Mouse (Mus musculus): ENCODE data around the gene Grm8. TPM values are rescaled to one million over a fixed set of nuclear protein-coding genes. Genes with fewer than 3 reads are reported as not detected.

Gene Grm8
- polyA plus RNA-seq, 1 experiment from 2014 or later = 12.1 TPM

- 62% methylated on average over 2 of the region's 2 CpGs for WGBS
- Histone ChIP-seq H3K36me3 (ENCODE audit: control insufficient read depth, insufficient read depth, low read length) (no peaks in the 10 kb centered on the region), H3K9ac (replicated peaks; ENCODE audit: low read length) (no peak overlapping the region), H3K27me3 (ENCODE audit: control insufficient read depth, insufficient read depth, low read length) (no peaks in the 10 kb centered on the region), H3K9me3 (ENCODE audit: control insufficient read depth, low read length) (no peaks in the 10 kb centered on the region), H3K27ac (replicated peaks; ENCODE audit: low read depth, low read length) (no peak overlapping the region), H3K4me3 (replicated peaks; ENCODE audit: low read depth, low read length) (no peak overlapping the region), H3K4me2 (ENCODE audit: low read length) (no peak overlapping the region), H3K4me1 (ENCODE audit: control insufficient read depth, insufficient read depth, low read length) (no peaks in the 10 kb centered on the region)
- ATAC-seq (ENCODE audit: low FRiP score, low TSS enrichment) = no peak
- DNase-seq = no peak
Measured at GRCm38 (mm10) chr6:27580485-27580884, 554.5 kb downstream of the Grm8 start.

- Histone ChIP-seq H3K4me1 (ENCODE audit: control insufficient read depth, insufficient read depth, low read length) (no peaks in the 10 kb centered on the region), H3K27ac (replicated peaks; ENCODE audit: low read depth, low read length) (no peak overlapping the region), H3K4me2 (ENCODE audit: low read length) (no peak overlapping the region), H3K36me3 (ENCODE audit: control insufficient read depth, insufficient read depth, low read length) (no peaks in the 10 kb centered on the region), H3K27me3 (ENCODE audit: control insufficient read depth, insufficient read depth, low read length) (no peaks in the 10 kb centered on the region), H3K4me3 (replicated peaks; ENCODE audit: low read depth, low read length) (no peak overlapping the region), H3K9me3 (ENCODE audit: control insufficient read depth, low read length) (no peaks in the 10 kb centered on the region), H3K9ac (replicated peaks; ENCODE audit: low read length) (no peak overlapping the region)
- DNase-seq (peak; percentile 5), ATAC-seq (ENCODE audit: low FRiP score, low TSS enrichment) (no peak)
- 79% methylated on average over 6 of the region's 6 CpGs for WGBS
Measured at GRCm38 (mm10) chr6:27545516-27545915, 589.5 kb downstream of the Grm8 start.

DNA sequence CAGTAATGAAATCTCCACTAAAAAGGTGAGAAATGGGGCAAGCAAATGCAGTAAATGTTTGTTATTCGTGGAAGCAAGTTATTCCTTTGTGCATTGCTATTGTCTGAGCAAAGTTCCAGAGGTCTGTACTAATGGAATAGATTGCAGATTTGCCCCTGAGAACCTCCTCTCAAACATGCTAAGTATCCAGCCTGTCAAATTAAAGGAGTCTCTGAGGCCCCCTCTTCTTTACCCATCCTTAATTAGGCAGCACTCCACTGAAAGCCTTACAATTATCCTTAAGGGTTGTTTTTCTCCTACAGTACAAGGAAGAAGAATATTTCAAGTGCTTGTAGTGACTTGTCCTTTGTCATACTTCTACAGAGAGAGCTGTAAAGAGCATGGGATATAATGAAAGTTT is 617.4 kb downstream of the Grm8 start:
- WGBS = 70% methylated on average over 1 of the region's 1 CpGs
- H3K36me3 ChIP-seq (ENCODE audit: control insufficient read depth, insufficient read depth, low read length) = no peaks in the 10 kb centered on the region

DNA sequence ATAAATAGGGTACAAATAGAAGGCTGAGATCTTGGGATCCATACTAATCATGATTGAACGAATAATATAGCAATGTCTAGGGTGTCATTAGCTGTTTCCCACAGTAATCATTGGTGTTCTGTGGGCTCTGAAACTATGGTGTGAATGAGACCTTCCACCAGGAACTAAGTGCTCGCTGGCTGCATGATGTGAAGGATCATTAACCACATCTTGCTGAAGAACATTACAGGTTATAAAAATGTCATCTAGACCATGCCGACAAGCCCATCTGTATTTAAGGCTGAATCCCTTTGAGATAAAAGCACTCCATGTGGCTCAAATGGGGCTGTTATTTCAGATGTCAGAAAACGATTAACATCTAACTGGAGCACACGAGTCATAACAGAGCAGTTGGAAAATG is 674.0 kb downstream of the Grm8 start:
- no peaks in the 10 kb centered on the region for H3K9me3 ChIP-seq (ENCODE audit: control insufficient read depth, low read length)
- ATAC-seq (ENCODE audit: low FRiP score, low TSS enrichment) (no peak), DNase-seq (no peak)
- WGBS = 82% methylated on average over 5 of the region's 5 CpGs
- no peaks in the 10 kb centered on the region for H3K4me1 ChIP-seq (ENCODE audit: control insufficient read depth, insufficient read depth, low read length)
- no peak overlapping the region for H3K4me2 ChIP-seq (ENCODE audit: low read length)
- no peak overlapping the region for H3K4me3 ChIP-seq (replicated peaks; ENCODE audit: low read depth, low read length)
- H3K27me3 ChIP-seq (ENCODE audit: control insufficient read depth, insufficient read depth, low read length) = no peaks in the 10 kb centered on the region
- no peak overlapping the region for H3K9ac ChIP-seq (replicated peaks; ENCODE audit: low read length)
- H3K27ac ChIP-seq (replicated peaks; ENCODE audit: low read depth, low read length) = no peak overlapping the region
- no peaks in the 10 kb centered on the region for H3K36me3 ChIP-seq (ENCODE audit: control insufficient read depth, insufficient read depth, low read length)

More for the DNA sequence above, 617.4 kb downstream of the Grm8 start:
- Histone ChIP-seq H3K9me3 (ENCODE audit: control insufficient read depth, low read length) (no peaks in the 10 kb centered on the region), H3K27ac (replicated peaks; ENCODE audit: low read depth, low read length) (no peak overlapping the region), H3K4me1 (ENCODE audit: control insufficient read depth, insufficient read depth, low read length) (no peaks in the 10 kb centered on the region), H3K27me3 (ENCODE audit: control insufficient read depth, insufficient read depth, low read length) (no peaks in the 10 kb centered on the region), H3K4me2 (ENCODE audit: low read length) (no peak overlapping the region), H3K4me3 (replicated peaks; ENCODE audit: low read depth, low read length) (no peak overlapping the region), H3K9ac (replicated peaks; ENCODE audit: low read length) (no peak overlapping the region)
- no peak; the same call in 1 of the 2 replicates for ATAC-seq (ENCODE audit: low FRiP score, low TSS enrichment)
- no peak for DNase-seq

GRCm38 (mm10) chr6:27408473-27408872 is 726.5 kb downstream of the Grm8 start:
- peak; percentile 35 for DNase-seq
- 71% methylated on average over 4 of the region's 4 CpGs for WGBS
- Histone ChIP-seq H3K4me1 (ENCODE audit: control insufficient read depth, insufficient read depth, low read length) (no peaks in the 10 kb centered on the region), H3K36me3 (ENCODE audit: control insufficient read depth, insufficient read depth, low read length) (no peaks in the 10 kb centered on the region), H3K4me3 (replicated peaks; ENCODE audit: low read depth, low read length) (no peak overlapping the region), H3K4me2 (ENCODE audit: low read length) (no peak overlapping the region), H3K27me3 (ENCODE audit: control insufficient read depth, insufficient read depth, low read length) (no peaks in the 10 kb centered on the region), H3K9ac (replicated peaks; ENCODE audit: low read length) (no peak overlapping the region), H3K27ac (replicated peaks; ENCODE audit: low read depth, low read length) (no peak overlapping the region), H3K9me3 (ENCODE audit: control insufficient read depth, low read length) (no peaks in the 10 kb centered on the region)
- ATAC-seq (ENCODE audit: low FRiP score, low TSS enrichment) = peak; percentile 37; the same call in 1 of the 2 replicates

DNA sequence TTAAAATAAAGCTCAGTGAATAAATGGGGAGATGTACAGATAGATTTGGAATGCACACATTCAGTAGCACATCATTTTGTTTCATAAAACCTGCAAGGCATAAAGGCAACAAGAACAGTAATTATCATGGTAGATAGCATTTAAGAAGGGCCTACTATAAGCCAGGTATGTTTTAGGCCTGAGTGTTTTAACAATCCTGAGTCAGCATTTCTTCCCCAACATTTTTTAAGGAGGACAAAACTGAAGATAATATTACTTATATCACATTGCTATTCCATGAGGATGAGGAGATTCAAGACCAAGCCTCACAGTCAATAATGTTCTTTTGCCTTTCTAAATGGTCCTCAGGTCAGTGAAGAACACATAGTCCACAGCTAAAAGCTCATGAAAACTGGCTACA is 762.6 kb downstream of the Grm8 start:
- no peak overlapping the region for H3K4me2 ChIP-seq (ENCODE audit: low read length)
- H3K4me3 ChIP-seq (replicated peaks; ENCODE audit: low read depth, low read length) = no peak overlapping the region
- no peaks in the 10 kb centered on the region for H3K9me3 ChIP-seq (ENCODE audit: control insufficient read depth, low read length)
- no peaks in the 10 kb centered on the region for H3K4me1 ChIP-seq (ENCODE audit: control insufficient read depth, insufficient read depth, low read length)
- H3K9ac ChIP-seq (replicated peaks; ENCODE audit: low read length) = no peak overlapping the region
- no peaks in the 10 kb centered on the region for H3K36me3 ChIP-seq (ENCODE audit: control insufficient read depth, insufficient read depth, low read length)
- ATAC-seq (ENCODE audit: low FRiP score, low TSS enrichment) (no peak), DNase-seq (no peak)
- no peaks in the 10 kb centered on the region for H3K27me3 ChIP-seq (ENCODE audit: control insufficient read depth, insufficient read depth, low read length)
- H3K27ac ChIP-seq (replicated peaks; ENCODE audit: low read depth, low read length) = no peak overlapping the region

DNA sequence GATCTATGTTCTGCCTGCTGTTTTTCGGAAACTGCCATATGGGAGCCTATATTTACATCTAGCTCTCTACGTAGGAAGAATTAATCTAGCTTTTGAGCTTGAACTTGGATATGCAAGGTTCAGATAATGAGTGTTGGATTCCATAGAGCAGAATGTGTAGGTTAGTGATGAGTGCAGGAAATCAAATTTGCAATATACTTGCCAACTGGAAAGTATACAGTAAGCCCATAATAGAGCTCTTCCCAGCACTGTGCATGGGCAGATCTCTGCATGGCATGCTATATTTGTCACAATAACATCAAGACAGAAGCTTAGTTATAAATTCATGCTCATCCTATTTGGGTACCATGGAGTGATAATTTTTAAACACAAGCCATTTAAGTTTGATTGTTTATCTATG is 763.9 kb downstream of the Grm8 start:
- H3K9ac ChIP-seq (replicated peaks; ENCODE audit: low read length) = no peak overlapping the region
- no peaks in the 10 kb centered on the region for H3K4me1 ChIP-seq (ENCODE audit: control insufficient read depth, insufficient read depth, low read length)
- no peaks in the 10 kb centered on the region for H3K9me3 ChIP-seq (ENCODE audit: control insufficient read depth, low read length)
- DNase-seq = no peak
- no peaks in the 10 kb centered on the region for H3K27me3 ChIP-seq (ENCODE audit: control insufficient read depth, insufficient read depth, low read length)
- H3K27ac ChIP-seq (replicated peaks; ENCODE audit: low read depth, low read length) = no peak overlapping the region
- ATAC-seq (ENCODE audit: low FRiP score, low TSS enrichment) = no peak
- no peak overlapping the region for H3K4me3 ChIP-seq (replicated peaks; ENCODE audit: low read depth, low read length)
- H3K4me2 ChIP-seq (ENCODE audit: low read length) = no peak overlapping the region
- 79% methylated on average over 2 of the region's 2 CpGs for WGBS
- no peaks in the 10 kb centered on the region for H3K36me3 ChIP-seq (ENCODE audit: control insufficient read depth, insufficient read depth, low read length)

- WGBS = 80% methylated on average over 8 of the region's 8 CpGs
- no peaks in the 10 kb centered on the region for H3K36me3 ChIP-seq (ENCODE audit: control insufficient read depth, insufficient read depth, low read length)
- H3K9me3 ChIP-seq (ENCODE audit: control insufficient read depth, low read length) = no peaks in the 10 kb centered on the region
- no peak overlapping the region for H3K27ac ChIP-seq (replicated peaks; ENCODE audit: low read depth, low read length)
- ATAC-seq (ENCODE audit: low FRiP score, low TSS enrichment) (no peak), DNase-seq (no peak)
- H3K27me3 ChIP-seq (ENCODE audit: control insufficient read depth, insufficient read depth, low read length) = no peaks in the 10 kb centered on the region
- no peak overlapping the region for H3K4me2 ChIP-seq (ENCODE audit: low read length)
- no peak overlapping the region for H3K4me3 ChIP-seq (replicated peaks; ENCODE audit: low read depth, low read length)
- no peak overlapping the region for H3K9ac ChIP-seq (replicated peaks; ENCODE audit: low read length)
- H3K4me1 ChIP-seq (ENCODE audit: control insufficient read depth, insufficient read depth, low read length) = no peaks in the 10 kb centered on the region
Measured at GRCm38 (mm10) chr6:27363775-27364174, 771.2 kb downstream of the Grm8 start.

DNA sequence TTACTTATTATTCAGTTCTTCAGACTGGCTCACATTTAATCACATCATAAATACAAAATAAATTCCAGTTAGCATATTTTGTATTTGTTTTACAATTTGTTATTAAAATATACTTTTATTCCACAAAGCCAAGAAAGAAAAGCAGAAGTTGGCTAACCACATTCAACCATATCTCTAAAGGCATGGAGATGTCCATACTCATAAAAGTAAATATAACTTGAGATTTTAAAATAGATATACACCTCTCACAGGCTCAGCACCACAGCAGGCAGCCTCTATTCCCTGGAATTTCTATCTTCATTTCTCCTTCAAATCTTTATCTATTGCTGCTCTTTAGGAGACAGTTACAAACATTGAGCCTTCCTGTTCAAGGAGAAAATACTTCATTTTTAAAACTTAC is 774.5 kb downstream of the Grm8 start:
- no peak overlapping the region for H3K4me3 ChIP-seq (replicated peaks; ENCODE audit: low read depth, low read length)
- no peaks in the 10 kb centered on the region for H3K4me1 ChIP-seq (ENCODE audit: control insufficient read depth, insufficient read depth, low read length)
- H3K9ac ChIP-seq (replicated peaks; ENCODE audit: low read length) = no peak overlapping the region
- no peak for DNase-seq
- H3K27ac ChIP-seq (replicated peaks; ENCODE audit: low read depth, low read length) = no peak overlapping the region
- ATAC-seq (ENCODE audit: low FRiP score, low TSS enrichment) = no peak
- H3K9me3 ChIP-seq (ENCODE audit: control insufficient read depth, low read length) = no peaks in the 10 kb centered on the region
- no peak overlapping the region for H3K4me2 ChIP-seq (ENCODE audit: low read length)
- no peaks in the 10 kb centered on the region for H3K36me3 ChIP-seq (ENCODE audit: control insufficient read depth, insufficient read depth, low read length)
- no peaks in the 10 kb centered on the region for H3K27me3 ChIP-seq (ENCODE audit: control insufficient read depth, insufficient read depth, low read length)
